Mouse (Mus musculus) gastrocnemius, postnatal 4 days (tissue): ENCODE data around the gene Kcnc3. TPM values are rescaled to one million over a fixed set of nuclear protein-coding genes. Genes with fewer than 3 reads are reported as not detected.

ENCODE experiments used
- total RNA-seq, 2 experiments: library from RNA; stranded (reverse); gene quantifications; 2 replicates each; pipeline ENCODE4 v1.2.3; 2021

Kcnc3 gene
- total RNA-seq, 2 experiments from 2014 or later: 0.91 to 1.1 TPM

Other genes with a start within 250 kb of the Kcnc3 start
- gene Syt3, start 206.6 kb upstream of the Kcnc3 start, total RNA-seq: under 1 TPM; 0.34 to 0.49 TPM
- not detected for gene 1700008O03Rik, start 204.8 kb upstream of the Kcnc3 start, total RNA-seq
- gene Lrrc4b, start 161.6 kb upstream of the Kcnc3 start, total RNA-seq: 1 to 10 TPM; 4.0 to 4.2 TPM
- gene Aspdh, start 125.3 kb upstream of the Kcnc3 start, total RNA-seq: not detected
- 10 to 100 TPM; 67.2 to 77.6 TPM for gene Josd2, start 122.7 kb upstream of the Kcnc3 start, total RNA-seq
- gene Emc10, start 94.1 kb upstream of the Kcnc3 start, total RNA-seq: 10 to 100 TPM; 60.1 to 65.3 TPM
- 1 to 10 TPM; 6.2 to 6.8 TPM for gene Fam71e1, start 94.1 kb upstream of the Kcnc3 start, total RNA-seq
- 100 to 1,000 TPM; 438 to 552 TPM for gene Mybpc2, start 66.0 kb upstream of the Kcnc3 start, total RNA-seq
- under 1 TPM; 0.26 to 0.27 TPM for gene Spib, start 58.6 kb upstream of the Kcnc3 start, total RNA-seq
- gene Pold1, start 41.8 kb upstream of the Kcnc3 start, total RNA-seq: 10 to 100 TPM; 32.0 to 35.2 TPM
- 10 to 100 TPM; 38.3 to 45.3 TPM for gene Nr1h2, start 36.7 kb upstream of the Kcnc3 start, total RNA-seq
- under 1 TPM; 0.65 to 0.81 TPM for gene Napsa, start 18.3 kb upstream of the Kcnc3 start, total RNA-seq
- gene Myh14, start 80.2 kb downstream of the Kcnc3 start, total RNA-seq: 10 to 100 TPM; 25.7 to 26.6 TPM
- gene Izumo2, start 118.1 kb downstream of the Kcnc3 start, total RNA-seq: not detected
- gene Vrk3, start 157.7 kb downstream of the Kcnc3 start, total RNA-seq: 10 to 100 TPM; 18.9 to 20.7 TPM
- gene Zfp473, start 160.4 kb downstream of the Kcnc3 start, total RNA-seq: under 1 TPM; 0.32 to 0.41 TPM
- 10 to 100 TPM; 49.4 to 53.1 TPM for gene Nup62, start 225.4 kb downstream of the Kcnc3 start, total RNA-seq
- 1 to 10 TPM; 1.6 to 1.8 TPM for gene Il4i1, start 225.7 kb downstream of the Kcnc3 start, total RNA-seq
- gene Atf5, start 226.0 kb downstream of the Kcnc3 start, total RNA-seq: 10 to 100 TPM; 55.6 to 62.2 TPM